Mouse (Mus musculus) gastrocnemius, postnatal 25 days (tissue): Measurements from ENCODE around the gene Tbx6. TPM values are rescaled to one million over a fixed set of nuclear protein-coding genes. Genes with fewer than 3 reads are reported as not detected.
"Not testable (repeated sequence)": the region's sequence is repeated elsewhere in the genome, so short reads cannot be mapped to it uniquely, and the experiment has no call there.

ENCODE experiments used
- DNase-seq: peaks from one replicate; pipeline ENCODE4 v3.0.0; 2022
- total RNA-seq, 2 experiments: library from RNA; stranded (reverse); gene quantifications; 1 replicate in 1 of 2; 2 replicates in 1 of 2; pipeline ENCODE4 v1.2.3; 2021

Gene Tbx6
- total RNA-seq, 2 experiments from 2014 or later, result 0.20 to 0.62 TPM

GRCm38 (mm10) chr7:126767001-126767400, 14.3 kb upstream of the Tbx6 start:
- DNase-seq, result no peak

DNA sequence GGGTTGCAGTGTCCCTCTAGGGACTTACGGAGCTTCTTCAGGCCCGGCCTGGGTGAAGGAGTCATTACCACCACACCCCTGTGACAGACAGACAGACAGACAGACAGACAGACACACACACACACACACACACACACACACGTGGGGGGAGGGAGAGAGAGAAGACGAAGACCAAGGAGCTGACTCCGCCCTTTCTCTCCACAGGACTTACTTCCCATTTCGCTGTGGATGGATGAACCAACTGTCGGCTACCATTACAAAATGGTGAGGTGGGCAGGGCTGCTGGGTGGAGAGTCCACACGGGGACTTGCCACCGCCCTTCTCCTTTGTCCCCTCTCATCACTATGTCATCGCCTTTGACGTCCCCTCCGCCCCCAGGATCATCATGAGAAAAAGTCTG, 10.5 kb upstream of the Tbx6 start:
- no peak for DNase-seq

DNA sequence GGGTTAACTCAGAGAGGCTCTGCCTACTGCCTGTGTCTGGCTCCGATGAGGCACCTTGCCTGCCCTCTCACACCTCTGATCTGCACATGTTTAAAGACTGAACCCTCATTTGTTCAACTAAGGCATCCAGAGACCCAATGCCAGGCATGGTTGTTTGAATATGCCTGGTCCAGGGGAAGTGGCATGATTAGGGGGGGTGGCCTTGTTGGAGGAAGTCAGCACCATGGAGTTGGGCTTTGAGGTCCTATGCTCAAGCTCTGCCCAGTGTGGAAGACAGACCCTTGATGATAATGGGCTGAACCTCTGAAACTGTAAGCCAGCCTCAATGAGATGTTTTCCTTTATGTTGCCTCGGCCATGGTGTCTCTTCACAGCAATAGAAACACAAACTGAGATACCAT, 7.9 kb upstream of the Tbx6 start:
- no peak for DNase-seq

DNA sequence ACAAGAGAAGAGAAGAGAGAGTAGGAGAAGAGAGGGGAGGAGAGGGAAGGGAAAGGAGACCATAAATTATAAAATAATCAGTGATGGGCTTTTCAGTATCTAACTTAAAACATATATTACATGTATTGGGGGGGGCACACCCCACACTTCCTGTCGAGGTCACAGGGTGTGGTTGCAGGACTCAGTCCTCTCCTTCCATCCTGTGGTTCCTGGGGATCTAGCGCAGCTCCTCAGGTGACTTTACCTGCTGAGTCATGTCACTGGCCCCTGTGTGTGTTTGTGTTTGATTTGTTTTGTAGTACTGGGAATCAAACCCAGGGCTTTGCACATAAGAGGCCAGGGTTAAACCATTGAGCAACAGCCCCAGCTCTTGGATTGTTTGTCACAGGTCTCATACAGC, 6.8 kb upstream of the Tbx6 start:
- no peak for DNase-seq

DNA sequence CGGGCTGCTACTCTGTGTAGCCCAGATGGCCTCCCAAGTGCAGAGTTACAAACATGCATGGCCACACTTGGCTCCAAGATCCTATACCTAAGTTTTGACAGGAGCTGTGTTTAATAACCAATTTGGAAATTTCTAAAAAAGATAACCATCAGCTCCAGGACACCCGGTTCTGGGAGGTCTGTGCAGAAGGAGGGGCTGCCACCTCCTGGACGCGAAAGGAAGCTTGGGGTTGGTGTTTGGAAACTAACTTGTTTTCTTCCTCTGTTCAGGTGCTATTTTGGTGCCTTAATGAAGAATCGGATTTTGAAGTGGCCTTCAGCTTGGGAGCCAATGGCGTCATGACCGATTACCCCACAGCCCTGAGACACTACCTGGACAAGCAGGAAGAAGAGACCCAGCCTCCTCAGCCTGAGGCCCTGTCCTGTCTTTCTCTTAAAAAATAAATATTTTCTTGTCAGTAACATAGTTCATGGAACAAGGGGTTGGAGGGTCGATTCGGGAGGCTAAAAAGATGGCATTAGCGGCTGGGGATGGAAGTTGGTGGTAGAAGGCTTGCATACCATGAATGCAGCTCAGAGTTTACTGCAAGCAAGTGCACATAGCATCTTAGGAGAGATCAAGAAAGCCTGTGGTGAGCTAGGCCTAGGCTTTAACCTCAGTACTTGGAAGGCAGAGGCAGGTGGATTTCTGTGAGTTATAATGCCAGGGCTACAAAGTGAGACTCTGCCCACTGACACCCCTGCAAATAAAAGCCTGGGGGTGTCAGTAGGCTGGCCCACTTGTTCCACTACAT, 5.9 kb upstream of the Tbx6 start:
- no peak for DNase-seq

DNA sequence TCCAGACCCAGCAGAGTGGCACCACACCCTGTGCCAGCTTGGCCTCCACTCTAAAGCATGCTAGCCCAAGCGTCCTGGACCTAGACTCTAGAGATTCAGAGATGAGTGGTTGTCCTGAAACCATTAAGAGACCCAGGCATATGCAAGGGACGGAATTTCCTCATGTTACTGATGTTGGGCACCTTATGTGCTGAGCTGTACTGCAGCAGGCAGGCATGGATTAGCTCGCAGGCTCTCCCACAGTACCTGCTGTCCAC, 5.4 kb upstream of the Tbx6 start:
- no peak for DNase-seq

DNA sequence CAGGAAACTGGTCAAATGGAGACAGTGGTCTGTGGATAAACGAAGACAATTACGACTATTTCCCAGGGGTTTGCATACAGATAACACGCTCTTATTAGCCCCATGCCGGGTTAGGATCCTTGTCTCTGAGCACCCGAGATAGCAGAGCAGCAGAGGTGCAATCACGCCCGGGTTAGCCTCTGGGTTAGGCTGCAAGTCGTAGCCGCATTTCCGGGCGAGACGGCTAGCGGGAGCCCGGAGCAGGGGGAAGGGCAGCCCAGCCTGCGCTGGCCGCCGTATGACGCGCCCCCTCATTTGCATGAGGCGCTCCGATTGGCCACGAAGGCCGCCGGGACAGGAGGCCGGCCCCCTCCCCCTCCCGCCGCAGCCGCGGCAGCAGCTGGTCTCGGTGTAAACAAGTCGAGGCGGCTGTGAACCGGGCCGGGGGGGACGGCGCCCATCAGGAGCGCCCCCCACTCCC, 4.7 kb upstream of the Tbx6 start, which contains the start of gene Ypel3:
Gene Ypel3 (plus strand): TSS at position 358 of the 460 bp plus-strand sequence.
- peak; percentile 99 for DNase-seq

GRCm38 (mm10) chr7:126777476-126777875, 3.8 kb upstream of the Tbx6 start:
- DNase-seq, result no peak

DNA sequence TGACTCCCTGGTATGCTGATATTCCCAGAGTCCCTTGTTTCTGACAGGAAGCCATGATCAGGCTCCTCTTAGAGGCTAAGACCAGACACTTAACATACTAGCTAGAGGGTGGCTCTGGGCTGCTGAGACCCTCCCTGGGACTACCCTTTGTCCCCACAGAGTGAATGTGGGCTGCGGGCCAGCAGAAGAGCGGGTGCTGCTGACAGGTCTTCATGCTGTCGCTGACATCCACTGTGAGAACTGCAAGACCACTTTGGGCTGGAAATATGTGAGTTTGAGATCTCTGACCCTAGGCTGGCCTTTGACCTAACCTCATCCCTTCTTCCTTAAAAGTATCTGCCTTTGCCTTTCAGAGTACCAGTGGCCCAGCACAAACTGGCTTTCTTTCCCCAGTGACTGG, 3.1 kb upstream of the Tbx6 start:
- no peak for DNase-seq

- DNase-seq, result not testable (repeated sequence)
These were observed 2.2 kb upstream of the Tbx6 start for GRCm38 (mm10) chr7:126779101-126779500.

DNA sequence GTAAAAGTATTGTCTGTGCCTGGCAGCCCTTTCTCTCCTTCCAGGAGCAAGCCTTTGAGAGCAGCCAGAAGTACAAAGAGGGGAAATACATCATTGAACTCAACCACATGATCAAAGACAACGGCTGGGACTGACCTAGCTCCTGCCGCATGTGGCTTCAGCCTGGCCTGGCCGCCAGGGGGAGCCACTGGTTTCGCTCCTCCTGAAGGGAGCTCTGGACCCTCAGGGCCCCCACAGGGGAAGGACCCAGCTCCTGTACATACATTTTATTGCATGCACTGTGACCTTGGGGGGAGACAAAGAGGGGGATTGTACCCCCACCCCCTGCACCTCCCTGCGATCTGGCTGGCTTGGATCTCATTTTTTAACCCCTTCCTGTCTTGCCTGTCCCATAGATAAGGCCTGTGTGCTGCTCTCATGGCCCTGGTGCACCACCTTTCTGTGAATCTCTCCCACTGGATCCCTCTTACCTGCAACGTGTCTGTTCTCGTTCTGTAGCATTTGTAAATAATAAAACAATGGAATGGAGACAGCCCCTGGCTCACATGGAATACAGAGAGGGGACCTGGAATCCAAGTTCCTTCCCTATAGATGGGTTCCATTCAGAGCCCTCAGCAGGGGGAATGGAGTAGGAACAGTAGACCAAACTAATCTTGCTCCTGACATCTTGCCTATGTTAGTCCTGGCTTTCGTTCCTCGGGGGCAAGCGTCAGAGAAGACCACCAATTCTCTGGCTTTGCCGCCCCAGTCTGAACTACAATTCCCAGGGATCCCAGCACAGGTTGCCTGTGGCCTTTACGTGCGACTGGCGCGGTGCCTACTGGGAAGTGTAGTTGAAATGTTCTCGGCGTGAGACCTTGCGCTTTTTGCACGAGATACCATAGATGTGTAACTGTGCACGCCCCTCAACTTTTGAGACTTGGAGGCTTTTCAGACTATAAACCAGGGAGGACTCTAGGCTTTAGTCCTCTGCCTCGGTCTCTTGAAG, 1.0 kb upstream of the Tbx6 start:
- DNase-seq, result peak; percentile 83

DNA sequence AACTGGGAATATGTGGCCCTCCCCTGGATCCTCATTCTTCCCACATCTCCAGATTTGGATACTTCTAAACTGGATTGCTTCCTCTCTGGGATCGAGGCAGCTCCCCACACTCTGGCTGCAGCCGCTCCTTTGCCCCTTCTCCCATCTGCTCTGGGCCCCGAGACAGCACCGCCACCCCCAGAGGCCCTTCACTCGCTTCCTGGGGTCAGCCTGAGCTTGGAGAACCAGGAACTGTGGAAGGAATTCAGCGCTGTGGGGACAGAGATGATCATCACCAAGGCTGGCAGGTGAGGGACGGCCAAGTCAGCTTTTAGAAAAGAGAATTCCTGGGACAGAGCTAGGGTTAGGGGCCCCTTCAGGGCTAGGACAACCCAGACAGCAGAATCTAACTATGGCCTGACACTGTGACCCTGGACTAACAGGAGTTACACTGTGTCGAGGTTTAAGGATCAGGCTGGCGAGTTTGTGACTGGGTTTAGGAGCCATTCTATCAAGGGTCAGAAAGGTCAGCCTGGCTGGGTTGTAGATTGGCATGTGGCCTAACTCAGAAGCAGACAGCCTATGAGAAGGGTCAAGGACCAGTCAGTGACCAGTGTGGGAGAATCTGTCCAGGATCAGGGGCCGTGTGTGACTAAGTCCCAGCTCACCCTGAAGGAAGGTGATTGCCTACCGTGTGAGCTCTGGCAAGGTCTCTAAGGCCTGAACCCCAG, 533 bp downstream of the Tbx6 start:
- no peak for DNase-seq

DNA sequence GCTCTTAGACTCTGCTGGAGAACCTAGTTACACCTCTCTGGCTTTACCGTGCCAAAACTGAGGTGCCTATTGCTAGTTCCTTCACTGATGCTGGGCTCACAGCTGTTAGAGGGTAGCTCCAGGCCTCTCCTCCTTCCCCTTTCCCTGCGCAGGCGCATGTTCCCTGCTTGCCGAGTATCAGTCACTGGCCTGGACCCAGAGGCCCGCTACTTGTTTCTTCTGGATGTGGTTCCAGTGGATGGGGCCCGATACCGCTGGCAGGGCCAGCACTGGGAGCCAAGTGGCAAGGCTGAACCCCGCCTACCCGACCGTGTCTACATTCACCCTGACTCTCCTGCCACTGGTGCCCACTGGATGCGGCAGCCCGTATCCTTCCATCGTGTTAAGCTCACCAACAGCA, 1.4 kb downstream of the Tbx6 start:
- no peak for DNase-seq

- no peak for DNase-seq
These were observed 3.2 kb downstream of the Tbx6 start for GRCm38 (mm10) chr7:126784469-126784868.

DNA sequence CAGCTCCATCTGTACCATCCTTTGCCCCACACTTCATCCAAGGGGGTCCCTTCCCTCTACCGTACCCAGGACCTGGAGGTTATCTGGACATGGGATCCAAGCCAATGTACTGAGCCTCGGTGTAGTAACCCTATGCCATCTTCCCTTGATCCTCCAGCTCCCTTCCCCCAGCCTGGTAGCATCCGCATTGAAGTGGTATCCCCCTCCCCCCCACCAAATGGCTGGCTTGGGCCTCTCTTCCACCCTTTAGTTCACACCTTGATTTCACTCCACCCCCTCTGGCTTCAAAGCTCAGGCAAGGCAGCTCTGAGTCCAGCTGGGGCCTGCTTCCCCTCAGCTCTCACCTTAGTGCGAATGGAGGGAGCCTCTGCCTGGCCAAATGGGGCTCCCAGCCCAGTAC, 3.8 kb downstream of the Tbx6 start:
- DNase-seq, result no peak

DNA sequence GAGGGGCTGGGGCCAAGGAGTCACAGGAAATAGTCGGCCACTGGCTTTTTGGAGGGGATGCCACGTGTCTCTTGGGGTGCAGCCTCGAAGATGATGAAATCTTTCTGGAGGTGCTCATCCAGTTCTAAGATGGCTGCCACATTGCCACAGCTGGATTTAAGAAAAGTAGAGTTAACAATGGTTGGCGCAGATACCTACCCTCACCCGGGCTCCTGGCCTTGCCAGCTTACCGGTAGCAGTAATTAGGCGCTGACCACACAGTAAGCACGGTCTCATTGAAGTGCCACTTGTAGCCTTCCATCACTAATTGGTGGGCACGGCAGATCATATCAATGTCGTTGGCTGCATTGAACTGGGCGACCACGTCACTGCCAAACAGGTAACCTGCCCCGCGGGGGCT, 4.9 kb downstream of the Tbx6 start:
- no peak for DNase-seq

- no peak for DNase-seq
These were observed 7.9 kb downstream of the Tbx6 start for GRCm38 (mm10) chr7:126789141-126789540.

- peak; percentile 95 for DNase-seq
These were observed 10.8 kb downstream of the Tbx6 start, which contains the start of gene Ppp4c for GRCm38 (mm10) chr7:126791851-126792720. Gene Ppp4c, minus strand, starts transcription at chr7:126792496.

DNA sequence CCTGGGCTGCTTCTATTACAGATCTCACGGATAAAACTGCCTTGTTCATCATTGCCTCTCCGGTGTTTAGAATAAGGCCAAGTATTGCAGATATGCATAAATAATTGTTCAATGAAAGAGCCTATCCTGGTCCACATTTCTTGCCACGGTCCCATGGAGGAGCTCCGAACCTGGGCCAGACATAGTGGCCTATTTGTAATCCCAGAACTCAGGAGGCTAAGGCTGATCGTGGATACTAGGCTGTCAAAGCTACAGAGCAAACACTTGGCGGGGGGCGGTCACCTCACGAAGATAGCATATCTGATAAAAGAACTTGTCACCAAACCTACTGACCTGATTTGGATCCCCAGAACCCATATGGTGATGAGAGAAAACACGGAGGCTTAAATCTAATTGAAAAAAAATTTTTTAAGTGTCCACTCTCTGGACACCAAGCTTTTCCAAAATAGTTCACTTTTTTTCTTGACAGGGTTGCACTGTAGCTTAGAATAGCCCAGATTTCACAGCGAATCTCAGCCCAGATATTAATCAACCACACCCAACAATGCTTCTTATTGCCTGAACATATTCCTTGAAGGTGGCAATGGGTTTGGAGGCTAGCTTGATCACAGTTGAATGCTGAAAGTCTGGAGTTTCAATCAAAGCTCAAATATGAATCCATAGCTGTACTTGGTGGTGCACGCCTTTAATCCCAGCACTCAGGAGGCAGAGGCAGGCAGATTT, 11.6 kb downstream of the Tbx6 start:
- DNase-seq, result no peak

GRCm38 (mm10) chr7:126793456-126794270, 12.4 kb downstream of the Tbx6 start:
- DNase-seq, result no peak
